Mouse (Mus musculus) right cerebral cortex, postnatal 10 days (tissue): ENCODE results near the gene Rap2c.

Experiments
- DNase-seq, 2 experiments: peaks; one replicate each; pipeline ENCODE4 v3.0.0; 2021; ENCODE audit warnings: low spot score in 2 of 2

Rap2c gene

DNA sequence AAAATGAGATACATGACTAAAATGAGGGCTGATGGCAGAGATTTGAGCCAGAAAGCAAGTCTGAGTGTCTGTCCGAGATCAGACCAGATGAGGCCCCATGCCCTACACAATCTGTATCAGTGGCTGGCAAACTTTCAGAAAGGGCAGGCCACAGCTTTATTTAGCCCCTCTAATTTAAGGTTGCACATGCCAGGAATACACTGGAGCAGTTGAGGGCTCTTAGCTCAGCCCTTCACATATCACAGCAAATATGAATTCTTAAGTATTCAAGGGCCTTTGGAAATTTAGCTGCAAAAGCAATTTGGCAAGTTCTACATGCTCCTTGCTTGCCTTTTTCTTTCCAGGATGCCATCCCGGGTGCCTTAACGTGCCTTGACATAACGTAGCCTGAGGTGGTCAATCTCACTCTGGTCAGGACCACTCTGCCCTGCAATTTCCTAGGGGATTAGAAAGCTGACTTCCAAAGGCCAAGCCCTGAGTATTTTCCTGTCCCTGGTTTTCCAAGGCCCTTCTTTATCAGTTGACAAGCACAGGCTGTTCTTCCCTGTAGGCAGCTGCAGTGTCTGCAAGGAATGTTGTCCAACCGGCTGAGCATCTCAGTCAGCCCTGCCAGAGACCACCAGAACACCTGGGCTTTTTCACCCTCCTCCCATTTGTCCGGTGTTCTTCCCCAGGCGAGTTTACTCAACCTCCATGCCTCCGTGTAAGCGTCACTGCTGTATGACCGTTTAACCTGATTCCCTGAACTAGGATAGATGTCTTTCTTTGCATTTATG lies 49.5 kb downstream of the Rap2c start:
- DNase-seq, result no peak

DNA sequence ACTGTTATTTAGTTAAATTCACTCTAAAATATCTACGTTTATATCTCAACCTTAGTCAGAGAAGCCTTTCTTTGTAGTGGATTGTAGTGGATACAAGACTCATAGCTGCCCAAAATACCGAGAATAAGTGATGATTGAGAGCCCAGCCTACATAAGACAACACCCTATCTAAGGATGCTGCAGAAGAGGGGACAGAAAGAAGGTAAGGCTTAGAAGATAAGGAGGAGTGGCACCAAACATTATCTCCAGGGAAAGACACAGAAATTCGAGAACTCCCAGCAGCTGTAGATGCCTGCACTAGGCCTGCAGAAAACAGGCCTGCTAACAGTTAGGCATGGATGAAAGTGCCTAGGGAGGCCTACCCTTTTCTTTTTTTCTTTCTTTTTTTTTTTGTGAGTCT lies 52.7 kb downstream of the Rap2c start:
- DNase-seq, result no peak

DNA sequence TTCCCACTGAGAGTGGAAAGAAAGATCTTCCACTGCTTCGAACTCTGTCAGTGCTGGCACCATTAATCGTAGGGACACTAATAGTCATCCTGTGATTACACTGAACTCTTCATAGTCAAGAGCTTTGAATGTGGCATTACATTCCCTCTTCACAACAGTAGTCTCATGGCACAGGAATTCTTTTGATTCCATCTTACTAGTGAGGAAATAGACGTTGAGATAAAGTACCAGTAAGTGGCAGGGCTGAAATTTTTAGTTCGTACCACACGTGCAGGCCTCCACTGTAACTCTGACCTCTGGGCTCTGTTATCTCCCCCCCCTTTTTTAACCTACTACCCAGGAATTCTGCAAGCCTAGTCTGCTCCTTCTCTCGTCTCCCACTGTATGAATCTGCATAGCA lies 54.9 kb downstream of the Rap2c start:
- DNase-seq, result no peak
